9 mouse cellular contexts compared by ENCODE assay signal in the genomic region with DNA sequence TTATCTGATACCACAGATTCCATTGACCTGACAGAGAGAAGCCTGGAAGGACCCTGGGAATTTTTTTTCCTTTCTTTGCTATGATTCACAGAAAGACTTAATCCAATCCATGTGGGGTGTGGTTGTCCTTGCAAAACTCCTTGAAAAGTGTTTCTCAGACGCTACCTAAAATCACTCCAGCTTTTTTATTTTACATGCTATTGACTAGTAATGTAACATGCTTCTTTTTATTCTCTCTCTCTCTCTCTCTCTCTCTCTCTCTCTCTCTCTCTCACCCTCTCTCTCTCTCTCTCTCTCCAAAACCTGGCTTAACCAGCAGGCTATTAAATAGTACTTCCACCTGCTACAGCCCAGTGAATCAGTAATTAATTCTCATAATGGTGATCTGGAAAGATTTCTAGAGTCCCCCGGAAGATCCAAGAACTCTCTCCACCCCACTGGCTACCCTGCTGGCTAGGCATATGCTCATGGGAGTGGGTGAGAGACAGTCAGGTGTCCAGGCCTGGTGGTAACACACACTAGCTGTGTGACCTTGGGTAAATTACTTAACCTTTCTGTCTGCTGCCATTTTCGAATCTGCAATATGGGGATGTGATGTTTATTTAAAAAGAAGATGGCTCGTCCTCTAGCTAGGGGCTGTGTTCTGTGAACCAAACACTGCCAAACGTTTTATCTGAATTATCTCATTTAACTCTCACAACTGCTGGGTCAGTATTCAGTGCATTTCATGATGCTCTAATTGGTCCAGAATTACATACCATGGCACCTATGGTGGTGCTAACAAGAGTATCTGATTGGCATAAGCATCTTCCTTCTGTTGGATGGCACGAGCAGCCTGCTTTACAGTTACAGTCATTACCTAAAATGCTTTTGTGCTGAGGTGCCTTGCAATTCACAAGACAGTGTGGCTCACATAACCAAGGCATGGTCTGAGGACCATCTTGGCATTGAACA.
DNase-seq lines count a peak whose midpoint lies in the region; ATAC-seq and TF ChIP-seq lines count a peak whose summit lies in the region.
"Had no signal": no experiment of that assay in that cellular context is flagged by ENCODE, and none has a peak within 500 bp of the region (broad histone marks: within the 10 kb centered on the region; RNA-seq: fewer than 3 reads in every experiment).

No protein-coding gene starts in this region.

- WGBS in kidney, postnatal 0 days: 60% methylated on average over 6 of the region's 6 CpGs
- WGBS in hindbrain, embryonic 13.5 days: 53% methylated on average over 6 of the region's 6 CpGs
- 55% methylated on average over 6 of the region's 6 CpGs for WGBS in midbrain, postnatal 0 days

- no peak for ATAC-seq in kidney, postnatal 0 days (replicated peaks; ENCODE audit: low FRiP score, low read depth)
- ATAC-seq in hindbrain, embryonic 13.5 days (ENCODE audit: low FRiP score): no peak
- ATAC-seq in midbrain, postnatal 0 days (ENCODE audit: low FRiP score): no peak

- H3K9ac ChIP-seq in kidney, postnatal 0 days (ENCODE audit: low read depth, low read length): no peak overlapping the region
- peak overlapping the region; percentile 58; the same call in 1 of the 2 replicates for H3K9ac ChIP-seq in hindbrain, embryonic 13.5 days
- no peak overlapping the region for H3K9ac ChIP-seq in midbrain, postnatal 0 days (replicated peaks; ENCODE audit: low read length, poor library complexity, severe bottlenecking)

- H3K4me1 ChIP-seq in kidney, postnatal 0 days (replicated peaks; ENCODE audit: insufficient read depth, low read length): peaks cover 9% of the 10 kb centered on the region; the same call in 1 of the 2 replicates
- peaks cover 32% of the 10 kb centered on the region for H3K4me1 ChIP-seq in hindbrain, embryonic 13.5 days (replicated peaks)
- peaks cover 7% of the 10 kb centered on the region for H3K4me1 ChIP-seq in midbrain, postnatal 0 days (ENCODE audit: insufficient read depth, low read length)

- peak overlapping the region; percentile 52 for H3K4me2 ChIP-seq in kidney, postnatal 0 days (ENCODE audit: low read length)
- H3K4me2 ChIP-seq in hindbrain, embryonic 13.5 days: peak overlapping the region; percentile 40
- no peak overlapping the region for H3K4me2 ChIP-seq in midbrain, postnatal 0 days (ENCODE audit: low read depth, low read length, poor library complexity, severe bottlenecking)

- H3K4me3 ChIP-seq in kidney, postnatal 0 days (replicated peaks; ENCODE audit: low read depth, low read length): no peak overlapping the region
- no peak overlapping the region for H3K4me3 ChIP-seq in hindbrain, embryonic 13.5 days
- H3K4me3 ChIP-seq in midbrain, postnatal 0 days (ENCODE audit: low read depth, low read length): no peak overlapping the region

- H3K27ac ChIP-seq in kidney, postnatal 0 days: no peak overlapping the region
- H3K27ac ChIP-seq in hindbrain, embryonic 13.5 days: peak overlapping the region; percentile 86
- H3K27ac ChIP-seq in midbrain, postnatal 0 days (ENCODE audit: low read depth, low read length): 0 out of 2 replicates have a peak overlapping the region, but pooled peaks have one; percentile 55

- H3K36me3 ChIP-seq in kidney, postnatal 0 days (ENCODE audit: insufficient read depth, low read length): no peaks in the 10 kb centered on the region
- no peaks in the 10 kb centered on the region for H3K36me3 ChIP-seq in hindbrain, embryonic 13.5 days
- no peaks in the 10 kb centered on the region for H3K36me3 ChIP-seq in midbrain, postnatal 0 days (ENCODE audit: insufficient read depth, low read length)
- H3K36me3 ChIP-seq: G1E had no signal

- no peak for TF ChIP-seq CTCF in kidney, postnatal 0 days (IDR thresholded peaks at IDR 0.05; ENCODE audit: low read depth)
- no peak for TF ChIP-seq CTCF in midbrain, postnatal 0 days (IDR thresholded peaks at IDR 0.05)

- H3K27me3 ChIP-seq in kidney, postnatal 0 days (ENCODE audit: insufficient read depth, low read length): no peaks in the 10 kb centered on the region
- H3K27me3 ChIP-seq in hindbrain, embryonic 13.5 days: peaks cover 5% of the 10 kb centered on the region; the same call in 1 of the 2 replicates
- no peaks in the 10 kb centered on the region for H3K27me3 ChIP-seq in midbrain, postnatal 0 days (ENCODE audit: insufficient read depth, low read length)

- no peak for DNase-seq in kidney, postnatal 0 days (ENCODE audit: low spot score)
- DNase-seq in kidney, postnatal 14 days: no peak
- peak; percentile 9 to 22 for DNase-seq in cerebellum, postnatal 36 days
- DNase-seq in midbrain, postnatal 0 days (ENCODE audit: low spot score): peak; percentile 49
- DNase-seq in thymus, postnatal 36 days: no peak
- DNase-seq in kidney, adult 18-20 months: no peak
- no peak for DNase-seq in adrenal gland, postnatal 25 days

- no peaks in the 10 kb centered on the region for H3K9me3 ChIP-seq in kidney, postnatal 0 days (replicated peaks; ENCODE audit: low read length)
- H3K9me3 ChIP-seq in hindbrain, embryonic 13.5 days: no peaks in the 10 kb centered on the region
- H3K9me3 ChIP-seq in midbrain, postnatal 0 days (ENCODE audit: low read length): no peaks in the 10 kb centered on the region

Comparison
In these comparisons a context has a peak if more than half of its experiments do, and no peak if none do; other contexts are left out.
1. DNase-seq: peak in cerebellum, postnatal 36 days (2 of 2) and midbrain, postnatal 0 days (single experiment); none in kidney, postnatal 0 days (single experiment), kidney, postnatal 14 days (single experiment), thymus, postnatal 36 days (0 of 2), kidney, adult 18-20 months (single experiment) and adrenal gland, postnatal 25 days (single experiment).